Mouse (Mus musculus) ES-Bruce4 (cell line): Measurements from ENCODE around the gene Vangl2.

Source experiments
- CTCF ChIP-seq: IDR thresholded peaks from one replicate; pipeline ENCODE4 v1.8.1; 2011; ENCODE audit warnings: low read depth, low read length
- EP300 ChIP-seq: IDR thresholded peaks from 2 replicates; pipeline ENCODE4 v1.6.1; 2011; ENCODE audit warnings: low read depth, low read length; ENCODE audit not compliant: insufficient read depth

- TF ChIP-seq CTCF (no peak), EP300 (no peak)
Observed at GRCm38 (mm10) chr1:172064613-172065141, 36.4 kb upstream of the Vangl2 start.
